Mouse (Mus musculus) limb, embryonic 15.5 days (tissue): ENCODE measurements around the gene Mks1. TPM values are rescaled to one million over a fixed set of nuclear protein-coding genes. Genes with fewer than 3 reads are reported as not detected.
"Not testable (repeated sequence)": the region's sequence is repeated elsewhere in the genome, so short reads cannot be mapped to it uniquely, and the experiment has no call there.

Experiments used
- ATAC-seq: fragments of 200-750 bp; cut with Nextera tagmentation; 2 replicates; pipeline ENCODE4 v1.8.0; 2017; ENCODE audit warnings: low read depth, moderate TSS enrichment; ENCODE audit not compliant: insufficient number of reproducible peaks, low FRiP score, low TSS enrichment
- H3K27ac ChIP-seq: fragments of 300-500 bp; sonication (generic); 2 replicates; pipeline ENCODE4 v1.5.1; 2015; ENCODE audit warnings: moderate library complexity, mild to moderate bottlenecking, inconsistent platforms
- H3K27me3 ChIP-seq: fragments of 300-500 bp; sonication (generic); 2 replicates; pipeline ENCODE4 v1.6.1; 2015; ENCODE audit warnings: inconsistent platforms
- H3K36me3 ChIP-seq: fragments of 300-500 bp; sonication (generic); 2 replicates; pipeline ENCODE4 v1.6.1; 2015; ENCODE audit warnings: inconsistent platforms
- H3K4me1 ChIP-seq: fragments of 300-500 bp; sonication (generic); 2 replicates; pipeline ENCODE4 v1.6.1; 2015; ENCODE audit warnings: inconsistent platforms
- H3K4me2 ChIP-seq: fragments of 300-500 bp; sonication (generic); 2 replicates; pipeline ENCODE4 v1.6.1; 2015; ENCODE audit warnings: mild to moderate bottlenecking, inconsistent platforms
- H3K4me3 ChIP-seq: fragments of 300-500 bp; sonication (generic); 2 replicates; pipeline ENCODE4 v1.5.1; 2015; ENCODE audit warnings: mild to moderate bottlenecking, inconsistent platforms
- H3K9ac ChIP-seq: fragments of 300-500 bp; sonication (generic); 2 replicates; pipeline ENCODE4 v1.6.1; 2015; ENCODE audit warnings: inconsistent platforms
- H3K9me3 ChIP-seq: fragments of 300-500 bp; sonication (generic); 2 replicates; pipeline ENCODE4 v1.6.1; 2016; ENCODE audit warnings: inconsistent platforms
- WGBS: fragments of 180-500 bp; shearing (Covaris S2); methylation state at CpG from one replicate; pipeline ENCODE4 v1.1.7; 2015; 5-methylcytosine and 5-hydroxymethylcytosine counted together
- polyA plus RNA-seq: library from polyadenylated mRNA; unstranded; fragments of >200 nt; fragmentation: Nextera tagmentation; extraction: Ambion mirVana; gene quantifications from 2 replicates; pipeline ENCODE4 v1.2.1, GENCODE M21; 2015

Gene Mks1
- polyA plus RNA-seq, 1 experiment from 2014 or later = 15.5 TPM

GRCm38 (mm10) chr11:87841436-87841835 is 11.6 kb upstream of the Mks1 start:
- Histone ChIP-seq H3K27me3 (no peaks in the 10 kb centered on the region), H3K4me3 (no peak overlapping the region), H3K27ac (no peak overlapping the region), H3K9me3 (no peaks in the 10 kb centered on the region), H3K36me3 (no peaks in the 10 kb centered on the region), H3K4me1 (no peaks in the 10 kb centered on the region), H3K9ac (no peak overlapping the region), H3K4me2 (no peak overlapping the region)
- ATAC-seq = no peak
- 84% methylated on average over 3 of the region's 3 CpGs for WGBS

GRCm38 (mm10) chr11:87846968-87847600 is 5.9 kb upstream of the Mks1 start:
- ATAC-seq = no peak
- H3K27ac ChIP-seq = no peak overlapping the region
- no peak overlapping the region for H3K9ac ChIP-seq
- no peaks in the 10 kb centered on the region for H3K9me3 ChIP-seq
- H3K4me3 ChIP-seq = no peak overlapping the region
- H3K4me1 ChIP-seq = no peaks in the 10 kb centered on the region
- no peaks in the 10 kb centered on the region for H3K27me3 ChIP-seq
- WGBS = 80% methylated on average over 12 of the region's 12 CpGs
- H3K36me3 ChIP-seq = no peaks in the 10 kb centered on the region
- no peak overlapping the region for H3K4me2 ChIP-seq

GRCm38 (mm10) chr11:87847884-87848283 is 5.1 kb upstream of the Mks1 start:
- no peaks in the 10 kb centered on the region for H3K36me3 ChIP-seq
- no peaks in the 10 kb centered on the region for H3K9me3 ChIP-seq
- H3K27me3 ChIP-seq = no peaks in the 10 kb centered on the region
- WGBS = 74% methylated on average over 6 of the region's 6 CpGs
- H3K4me2 ChIP-seq = no peak overlapping the region
- H3K9ac ChIP-seq = no peak overlapping the region
- ATAC-seq = no peak
- H3K4me1 ChIP-seq = peaks cover 4% of the 10 kb centered on the region
- no peak overlapping the region for H3K4me3 ChIP-seq
- H3K27ac ChIP-seq = no peak overlapping the region

- peaks cover 23% of the 10 kb centered on the region for H3K36me3 ChIP-seq
- H3K4me1 ChIP-seq = peaks cover 7% of the 10 kb centered on the region
- H3K27ac ChIP-seq = peak overlapping the region; percentile 81
- peak overlapping the region; percentile 70 for H3K4me2 ChIP-seq
- no peaks in the 10 kb centered on the region for H3K27me3 ChIP-seq
- H3K4me3 ChIP-seq = peak overlapping the region; percentile 66
- H3K9me3 ChIP-seq = no peaks in the 10 kb centered on the region
- H3K9ac ChIP-seq = peak overlapping the region; percentile 51
- ATAC-seq = no peak
- 38% methylated on average over 8 of the region's 8 CpGs for WGBS
Measured at GRCm38 (mm10) chr11:87853597-87853954, 561 bp downstream of the Mks1 start.

GRCm38 (mm10) chr11:87854550-87854949 is 1.5 kb downstream of the Mks1 start:
- Histone ChIP-seq H3K9ac (no peak overlapping the region), H3K4me3 (no peak overlapping the region), H3K27me3 (no peaks in the 10 kb centered on the region), H3K36me3 (peaks cover 25% of the 10 kb centered on the region), H3K9me3 (no peaks in the 10 kb centered on the region), H3K4me2 (no peak overlapping the region), H3K27ac (no peak overlapping the region), H3K4me1 (peaks cover 7% of the 10 kb centered on the region)
- 87% methylated on average over 7 of the region's 7 CpGs for WGBS
- ATAC-seq = no peak

GRCm38 (mm10) chr11:87859273-87859672 is 6.3 kb downstream of the Mks1 start:
- ATAC-seq = no peak
- 88% methylated on average over 11 of the region's 11 CpGs for WGBS
- Histone ChIP-seq H3K4me1 (no peaks in the 10 kb centered on the region), H3K36me3 (peaks cover 68% of the 10 kb centered on the region), H3K4me2 (no peak overlapping the region), H3K9ac (no peak overlapping the region), H3K4me3 (no peak overlapping the region), H3K27ac (no peak overlapping the region), H3K9me3 (no peaks in the 10 kb centered on the region), H3K27me3 (no peaks in the 10 kb centered on the region)

GRCm38 (mm10) chr11:87860426-87860825 is 7.4 kb downstream of the Mks1 start:
- Histone ChIP-seq H3K36me3 (peaks cover 70% of the 10 kb centered on the region), H3K4me2 (no peak overlapping the region), H3K27ac (no peak overlapping the region), H3K27me3 (no peaks in the 10 kb centered on the region), H3K4me1 (no peaks in the 10 kb centered on the region), H3K9ac (no peak overlapping the region), H3K9me3 (no peaks in the 10 kb centered on the region), H3K4me3 (no peak overlapping the region)
- no peak for ATAC-seq
- 91% methylated on average over 9 of the region's 9 CpGs for WGBS

GRCm38 (mm10) chr11:87862805-87863204 is 9.8 kb downstream of the Mks1 start:
- no peaks in the 10 kb centered on the region for H3K9me3 ChIP-seq
- no peaks in the 10 kb centered on the region for H3K4me1 ChIP-seq
- no peak for ATAC-seq
- no peak overlapping the region for H3K4me2 ChIP-seq
- no peak overlapping the region for H3K9ac ChIP-seq
- H3K27ac ChIP-seq = no peak overlapping the region
- 89% methylated on average over 13 of the region's 13 CpGs for WGBS
- H3K36me3 ChIP-seq = peaks cover 54% of the 10 kb centered on the region
- no peak overlapping the region for H3K4me3 ChIP-seq
- no peaks in the 10 kb centered on the region for H3K27me3 ChIP-seq

GRCm38 (mm10) chr11:87866891-87867290 is 13.9 kb downstream of the Mks1 start:
- not testable (repeated sequence) for H3K9me3 ChIP-seq, H3K4me2 ChIP-seq, H3K4me3 ChIP-seq, H3K27ac ChIP-seq, H3K27me3 ChIP-seq, H3K4me1 ChIP-seq, ATAC-seq, H3K9ac ChIP-seq
- peaks cover 24% of the 10 kb centered on the region for H3K36me3 ChIP-seq
- 63% methylated on average over 1 of the region's 2 CpGs for WGBS

- H3K9me3 ChIP-seq = no peaks in the 10 kb centered on the region
- H3K4me3 ChIP-seq = no peak overlapping the region
- WGBS = 78% methylated on average over 2 of the region's 2 CpGs
- no peaks in the 10 kb centered on the region for H3K27me3 ChIP-seq
- H3K9ac ChIP-seq = no peak overlapping the region
- H3K4me1 ChIP-seq = no peaks in the 10 kb centered on the region; the same call in 1 of the 2 replicates
- no peaks in the 10 kb centered on the region for H3K36me3 ChIP-seq
- H3K4me2 ChIP-seq = no peak overlapping the region
- no peak overlapping the region for H3K27ac ChIP-seq
- no peak for ATAC-seq
Measured at GRCm38 (mm10) chr11:87870096-87870495, 17.1 kb downstream of the Mks1 start.

GRCm38 (mm10) chr11:87871766-87872165 is 18.8 kb downstream of the Mks1 start:
- H3K4me3 ChIP-seq = no peak overlapping the region
- no peaks in the 10 kb centered on the region; the same call in 1 of the 2 replicates for H3K4me1 ChIP-seq
- H3K4me2 ChIP-seq = no peak overlapping the region
- 26% methylated on average over 8 of the region's 8 CpGs for WGBS
- no peaks in the 10 kb centered on the region for H3K9me3 ChIP-seq
- H3K36me3 ChIP-seq = no peaks in the 10 kb centered on the region
- H3K27ac ChIP-seq = no peak overlapping the region
- no peak for ATAC-seq
- H3K9ac ChIP-seq = no peak overlapping the region
- no peaks in the 10 kb centered on the region for H3K27me3 ChIP-seq

- H3K27me3 ChIP-seq = no peaks in the 10 kb centered on the region
- WGBS = 79% methylated on average over 6 of the region's 6 CpGs
- H3K27ac ChIP-seq = no peak within 1 kb of the TSS
- H3K4me2 ChIP-seq = no peak within 1 kb of the TSS
- H3K9ac ChIP-seq = no peak within 1 kb of the TSS
- peaks cover 9% of the 10 kb centered on the region; the same call in 1 of the 2 replicates for H3K4me1 ChIP-seq
- H3K36me3 ChIP-seq = no peaks in the 10 kb centered on the region
- no peaks in the 10 kb centered on the region for H3K9me3 ChIP-seq
- no peak within 1 kb of the TSS for H3K4me3 ChIP-seq
- no peak for ATAC-seq
Measured at GRCm38 (mm10) chr11:87875436-87875835, 22.4 kb downstream of the Mks1 start, which contains the start of gene Epx. Gene Epx (minus strand): TSS chr11:87875536.

GRCm38 (mm10) chr11:87879826-87880225 is 26.8 kb downstream of the Mks1 start:
- no peaks in the 10 kb centered on the region for H3K27me3 ChIP-seq
- H3K9ac ChIP-seq = no peak overlapping the region
- no peaks in the 10 kb centered on the region for H3K9me3 ChIP-seq
- ATAC-seq = no peak
- peaks cover 9% of the 10 kb centered on the region; the same call in 1 of the 2 replicates for H3K4me1 ChIP-seq
- no peak overlapping the region for H3K4me3 ChIP-seq
- no peak overlapping the region for H3K27ac ChIP-seq
- H3K36me3 ChIP-seq = no peaks in the 10 kb centered on the region
- 35% methylated on average over 9 of the region's 9 CpGs for WGBS
- no peak overlapping the region for H3K4me2 ChIP-seq
